Mouse (Mus musculus) bone marrow macrophage, adult 2 months (primary cell): ENCODE data around the gene Krtap4-8. TPM values are rescaled to one million over a fixed set of nuclear protein-coding genes. Genes with fewer than 3 reads are reported as not detected.

Source experiments
- H3K27ac ChIP-seq: 2 replicates; pipeline ENCODE4 v1.5.1; 2012; ENCODE audit warnings: low read depth, low read length; ENCODE audit not compliant: insufficient read depth
- H3K4me1 ChIP-seq: 2 replicates; pipeline ENCODE4 v1.6.1; 2012; ENCODE audit warnings: low read length; ENCODE audit not compliant: control insufficient read depth, insufficient read depth
- H3K4me3 ChIP-seq: 2 replicates; pipeline ENCODE4 v1.5.1; 2012; ENCODE audit warnings: mild to moderate bottlenecking, low read length, moderate library complexity; ENCODE audit not compliant: insufficient read depth
- CTCF ChIP-seq: IDR thresholded peaks from 2 replicates; pipeline ENCODE4 v1.5.1; 2012; ENCODE audit warnings: low read depth, mild to moderate bottlenecking, low read length, moderate library complexity
- POLR2A ChIP-seq: IDR thresholded peaks from 2 replicates; pipeline ENCODE4 v1.6.1; 2012; ENCODE audit warnings: mild to moderate bottlenecking, low read depth, low read length, borderline replicate concordance
- polyA plus RNA-seq: library from polyadenylated mRNA; stranded (reverse); fragments of >200 nt; gene quantifications from 2 replicates; pipeline ENCODE4 v1.2.4, GENCODE M21; 2012; ENCODE audit not compliant: missing spikeins, insufficient read depth, insufficient read length

The Krtap4-8 gene
- polyA plus RNA-seq, 1 experiment, result not detected

DNA sequence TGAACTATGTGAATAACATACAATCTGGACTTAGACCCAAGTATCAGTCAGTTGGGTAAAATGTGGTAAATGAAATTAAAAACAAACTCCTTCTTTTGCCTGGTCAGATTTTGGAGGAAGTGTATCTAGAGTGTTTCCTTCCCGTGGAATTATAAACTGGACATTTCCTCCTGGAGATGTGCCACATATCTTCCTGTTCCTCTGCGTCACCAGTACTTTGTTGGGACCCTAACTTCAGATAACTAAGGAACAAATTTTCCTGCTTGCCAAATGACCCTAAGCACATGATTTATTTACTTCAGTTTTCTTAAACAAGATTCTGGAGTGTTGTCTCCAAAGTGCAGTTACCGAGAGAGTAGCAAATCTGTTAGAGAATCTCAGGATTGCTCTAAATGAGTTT lies 36.5 kb downstream of the Krtap4-8 start:
- Histone ChIP-seq H3K4me3 (no peak overlapping the region), H3K4me1 (no peaks in the 10 kb centered on the region), H3K27ac (no peak overlapping the region)
- TF ChIP-seq POLR2A (no peak), CTCF (no peak)

DNA sequence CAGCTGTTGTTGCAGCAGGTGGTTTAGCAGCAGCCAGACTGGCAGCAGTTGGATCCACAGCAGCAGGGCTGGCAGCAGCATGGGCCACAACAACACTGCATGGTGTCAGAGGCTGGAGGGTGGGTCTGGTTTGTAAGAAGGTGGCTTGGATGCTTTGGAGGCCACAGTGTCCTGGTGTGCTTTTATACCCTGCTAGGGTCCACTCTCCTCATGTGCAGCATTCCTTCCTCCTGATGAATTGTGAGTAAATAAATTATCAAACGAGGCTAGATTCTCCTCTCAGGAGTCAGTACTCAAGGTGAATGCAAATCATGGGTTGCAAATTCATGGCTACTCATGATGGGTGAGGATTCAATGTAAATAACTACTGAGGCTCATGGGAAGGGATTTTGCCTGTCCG lies 46.3 kb downstream of the Krtap4-8 start, which contains the start of gene Gm14180:
TSS of gene Gm14180 (minus strand) at position 101 of the 400 bp plus-strand sequence.
- TF ChIP-seq CTCF, result no peak
- no peak for TF ChIP-seq POLR2A
- no peak within 1 kb of the TSS for H3K27ac ChIP-seq
- H3K4me3 ChIP-seq, result no peak within 1 kb of the TSS
- H3K4me1 ChIP-seq, result no peaks in the 10 kb centered on the region

Other genes with a start within 250 kb of the Krtap4-8 start
- not detected in 2 replicates for gene Krt40, start 237.5 kb downstream of the Krtap4-8 start, polyA plus RNA-seq
- gene Krtap3-3, start 229.8 kb downstream of the Krtap4-8 start, polyA plus RNA-seq, result not detected in 2 replicates
- gene Krtap3-2, start 223.9 kb downstream of the Krtap4-8 start, polyA plus RNA-seq, result not detected in 2 replicates
- not detected in 2 replicates for gene Gm11939, start 221.2 kb downstream of the Krtap4-8 start, polyA plus RNA-seq
- not detected in 2 replicates for gene Krtap3-1, start 214.1 kb downstream of the Krtap4-8 start, polyA plus RNA-seq
- gene Krtap1-5, start 199.7 kb downstream of the Krtap4-8 start, polyA plus RNA-seq, result not detected in 2 replicates
- not detected in 2 replicates for gene Krtap1-4, start 197.1 kb downstream of the Krtap4-8 start, polyA plus RNA-seq
- gene Krtap1-3, start 189.4 kb downstream of the Krtap4-8 start, polyA plus RNA-seq, result not detected in 2 replicates
- gene Krtap9-3, start 182.6 kb downstream of the Krtap4-8 start, polyA plus RNA-seq, result not detected in 2 replicates
- not detected in 2 replicates for gene Gm11938, start 177.4 kb downstream of the Krtap4-8 start, polyA plus RNA-seq
- not detected in 2 replicates for gene Gm11937, start 170.5 kb downstream of the Krtap4-8 start, polyA plus RNA-seq
- gene Krtap2-4, start 165.9 kb downstream of the Krtap4-8 start, polyA plus RNA-seq, result not detected in 2 replicates
- gene Gm11562, start 160.3 kb downstream of the Krtap4-8 start, polyA plus RNA-seq, result not detected in 2 replicates
- gene Krtap4-1, start 152.5 kb downstream of the Krtap4-8 start, polyA plus RNA-seq, result not detected in 2 replicates
- not detected in 2 replicates for gene Krtap4-2, start 145.6 kb downstream of the Krtap4-8 start, polyA plus RNA-seq
- gene Krtap4-7, start 136.6 kb downstream of the Krtap4-8 start, polyA plus RNA-seq, result not detected in 2 replicates
- not detected in 2 replicates for gene Gm11555, start 130.5 kb downstream of the Krtap4-8 start, polyA plus RNA-seq
- not detected in 2 replicates for gene Gm11563, start 121.7 kb downstream of the Krtap4-8 start, polyA plus RNA-seq
- gene Krtap4-6, start 114.7 kb downstream of the Krtap4-8 start, polyA plus RNA-seq, result not detected in 2 replicates
- not detected in 2 replicates for gene Gm14190, start 90.0 kb downstream of the Krtap4-8 start, polyA plus RNA-seq
- not detected in 2 replicates for gene Gm14180, start 46.4 kb downstream of the Krtap4-8 start, polyA plus RNA-seq
- gene Gm11595, start 7.8 kb downstream of the Krtap4-8 start, polyA plus RNA-seq, result not detected in 2 replicates
- not detected in 2 replicates for gene Krtap4-9, start 4.5 kb upstream of the Krtap4-8 start, polyA plus RNA-seq
- gene Gm11596, start 12.8 kb upstream of the Krtap4-8 start, polyA plus RNA-seq, result not detected in 2 replicates
- not detected in 2 replicates for gene Gm11569, start 18.2 kb upstream of the Krtap4-8 start, polyA plus RNA-seq
- gene Gm11554, start 23.7 kb upstream of the Krtap4-8 start, polyA plus RNA-seq, result not detected in 2 replicates
- not detected in 2 replicates for gene Krtap4-13, start 29.2 kb upstream of the Krtap4-8 start, polyA plus RNA-seq
- gene Gm11564, start 35.0 kb upstream of the Krtap4-8 start, polyA plus RNA-seq, result not detected in 2 replicates
- gene 2300003K06Rik, start 57.4 kb upstream of the Krtap4-8 start, polyA plus RNA-seq, result not detected in 2 replicates
- gene Krtap4-16, start 70.9 kb upstream of the Krtap4-8 start, polyA plus RNA-seq, result not detected in 2 replicates
- not detected in 2 replicates for gene Gm11568, start 77.2 kb upstream of the Krtap4-8 start, polyA plus RNA-seq
- gene Gm11559, start 83.8 kb upstream of the Krtap4-8 start, polyA plus RNA-seq, result not detected in 2 replicates
- gene Krtap9-1, start 92.7 kb upstream of the Krtap4-8 start, polyA plus RNA-seq, result not detected in 2 replicates
- gene Gm11567, start 98.5 kb upstream of the Krtap4-8 start, polyA plus RNA-seq, result not detected in 2 replicates
- gene Krtap31-1, start 127.2 kb upstream of the Krtap4-8 start, polyA plus RNA-seq, result not detected in 2 replicates
- not detected in 2 replicates for gene Gm11565, start 134.0 kb upstream of the Krtap4-8 start, polyA plus RNA-seq
- gene Krtap31-2, start 155.6 kb upstream of the Krtap4-8 start, polyA plus RNA-seq, result not detected in 2 replicates
- not detected in 2 replicates for gene Krtap9-5, start 167.8 kb upstream of the Krtap4-8 start, polyA plus RNA-seq
- gene Krtap29-1, start 198.3 kb upstream of the Krtap4-8 start, polyA plus RNA-seq, result not detected in 2 replicates
- not detected in 2 replicates for gene Krtap16-1, start 205.9 kb upstream of the Krtap4-8 start, polyA plus RNA-seq
- not detected in 2 replicates for gene Krtap17-1, start 213.3 kb upstream of the Krtap4-8 start, polyA plus RNA-seq
- not detected in 2 replicates for gene Krt33a, start 235.5 kb upstream of the Krtap4-8 start, polyA plus RNA-seq
- gene Krt33b, start 249.2 kb upstream of the Krtap4-8 start, polyA plus RNA-seq, result not detected in 2 replicates